ENCODE assay signal across 16 mouse cellular contexts in the genomic region with DNA sequence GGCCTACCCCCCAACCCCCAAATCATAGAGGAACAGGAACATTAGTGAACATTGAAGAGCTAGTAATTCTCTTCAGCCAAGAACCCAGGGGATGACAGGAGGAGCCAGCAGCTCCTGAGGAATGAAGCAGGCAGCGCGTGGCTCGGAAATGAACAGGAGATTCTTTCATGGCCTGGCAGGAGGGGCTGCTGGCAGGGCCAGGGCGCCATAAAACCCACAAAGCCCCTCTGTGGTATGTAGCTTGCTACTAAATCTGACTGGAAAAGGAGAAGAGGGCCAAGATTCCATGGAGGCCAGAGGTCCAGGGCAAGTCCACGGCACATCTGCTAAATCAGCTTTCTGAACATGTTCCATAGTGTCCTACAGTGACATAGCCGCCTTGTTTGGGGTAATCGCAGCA. TPM values are rescaled to one million over a fixed set of nuclear protein-coding genes. Genes with fewer than 3 reads are reported as not detected.
DNase-seq lines count a peak whose midpoint lies in the region; ATAC-seq and TF ChIP-seq lines count a peak whose summit lies in the region.
"Had no signal": no experiment of that assay in that cellular context is flagged by ENCODE, and none has a peak within 500 bp of the region (broad histone marks: within the 10 kb centered on the region; RNA-seq: fewer than 3 reads in every experiment).

No protein-coding gene starts in this region.

- H3K27ac ChIP-seq in hindbrain, embryonic 16.5 days (ENCODE audit: low read depth, low read length), result no peak overlapping the region
- no peak overlapping the region for H3K27ac ChIP-seq in hindbrain, embryonic 10.5 days
- no peak overlapping the region for H3K27ac ChIP-seq in limb, embryonic 11.5 days (replicated peaks; ENCODE audit: low read depth, low read length)
- H3K27ac ChIP-seq in limb, embryonic 10.5 days, result no peak overlapping the region
- peak overlapping the region; percentile 50; the same call in 1 of the 2 replicates for H3K27ac ChIP-seq in embryonic facial prominence, embryonic 14.5 days (replicated peaks; ENCODE audit: low read depth, low read length)
- peak overlapping the region; percentile 79 for H3K27ac ChIP-seq in limb, embryonic 14.5 days (replicated peaks; ENCODE audit: low read depth, low read length)

- ATAC-seq in hindbrain, embryonic 16.5 days, result peak; percentile 60
- no peak for ATAC-seq in limb, embryonic 11.5 days (ENCODE audit: insufficient number of reproducible peaks, low FRiP score, low TSS enrichment, low read depth)
- 0 out of 2 replicates have a peak, but pooled peaks have one; percentile 20 for ATAC-seq in embryonic facial prominence, embryonic 14.5 days (ENCODE audit: low read depth)
- ATAC-seq in limb, embryonic 14.5 days (ENCODE audit: low FRiP score, low read depth), result 0 out of 2 replicates have a peak, but pooled peaks have one; percentile 16
- ATAC-seq: activated CD4-positive, CD25-positive, alpha-beta regulatory T cell, adult 4 months; intestine, postnatal 0 days had no signal

- no peaks in the 10 kb centered on the region for H3K4me1 ChIP-seq in hindbrain, embryonic 16.5 days (ENCODE audit: control insufficient read depth, insufficient read depth, low read depth, low read length)
- H3K4me1 ChIP-seq in hindbrain, embryonic 10.5 days (replicated peaks), result no peaks in the 10 kb centered on the region
- no peaks in the 10 kb centered on the region for H3K4me1 ChIP-seq in limb, embryonic 11.5 days (ENCODE audit: control insufficient read depth, insufficient read depth, low read length)
- 0 out of 2 replicates have a peak, but pooled peaks cover 3% of the 10 kb centered on the region for H3K4me1 ChIP-seq in limb, embryonic 10.5 days
- no peaks in the 10 kb centered on the region for H3K4me1 ChIP-seq in embryonic facial prominence, embryonic 14.5 days (ENCODE audit: control insufficient read depth, insufficient read depth, low read length)
- 0 out of 2 replicates have a peak, but pooled peaks cover 3% of the 10 kb centered on the region for H3K4me1 ChIP-seq in limb, embryonic 14.5 days (ENCODE audit: control insufficient read depth, insufficient read depth, low read length)

- H3K4me2 ChIP-seq in hindbrain, embryonic 16.5 days (ENCODE audit: low read length), result no peak overlapping the region
- H3K4me2 ChIP-seq in limb, embryonic 11.5 days (ENCODE audit: low read depth, severe bottlenecking), result no peak overlapping the region
- H3K4me2 ChIP-seq in embryonic facial prominence, embryonic 14.5 days (ENCODE audit: low read depth, low read length), result no peak overlapping the region
- no peak overlapping the region for H3K4me2 ChIP-seq in limb, embryonic 14.5 days (replicated peaks; ENCODE audit: low read depth, low read length, severe bottlenecking)
- H3K4me2 ChIP-seq: lung, embryonic 14.5 days had no signal

- TF ChIP-seq POLR2A in limb, embryonic 14.5 days (IDR thresholded peaks at IDR 0.05; ENCODE audit: borderline replicate concordance, extremely low read depth, insufficient read depth, insufficient read length), result no peak

- no peaks in the 10 kb centered on the region for H3K9me3 ChIP-seq in hindbrain, embryonic 16.5 days (ENCODE audit: control insufficient read depth, low read length)
- no peaks in the 10 kb centered on the region for H3K9me3 ChIP-seq in hindbrain, embryonic 10.5 days
- H3K9me3 ChIP-seq in limb, embryonic 11.5 days (ENCODE audit: control insufficient read depth, low read length), result no peaks in the 10 kb centered on the region
- H3K9me3 ChIP-seq in limb, embryonic 10.5 days (replicated peaks), result no peaks in the 10 kb centered on the region
- no peaks in the 10 kb centered on the region for H3K9me3 ChIP-seq in embryonic facial prominence, embryonic 14.5 days (ENCODE audit: control insufficient read depth, low read length)
- no peaks in the 10 kb centered on the region for H3K9me3 ChIP-seq in limb, embryonic 14.5 days (ENCODE audit: control insufficient read depth, low read length)
- H3K9me3 ChIP-seq: G1E had no signal

- DNase-seq in hindbrain, embryonic 10.5 days (ENCODE audit: low spot score), result no peak
- DNase-seq in limb, embryonic 11.5 days (ENCODE audit: low spot score), result no peak
- no peak for DNase-seq in limb, embryonic 10.5 days (ENCODE audit: low spot score)
- peak; percentile 52 for DNase-seq in embryonic facial prominence, embryonic 14.5 days (ENCODE audit: low spot score)
- peak; percentile 29 for DNase-seq in limb, embryonic 14.5 days (ENCODE audit: low spot score)
- no peak for DNase-seq in liver
- DNase-seq in B cell, adult 2 months, result no peak
- DNase-seq: cerebellum, adult 8-10 months; embryo, embryonic 11 days; heart, postnatal 14 days; layer of hippocampus, adult 9-11 months; lung, embryonic 14.5 days had no signal

- 74% methylated on average over 7 of the region's 7 CpGs for WGBS in hindbrain, embryonic 16.5 days
- WGBS in hindbrain, embryonic 10.5 days, result 85% methylated on average over 7 of the region's 7 CpGs
- 69% methylated on average over 7 of the region's 7 CpGs for WGBS in limb, embryonic 11.5 days
- 81% methylated on average over 7 of the region's 7 CpGs for WGBS in limb, embryonic 10.5 days
- WGBS in embryonic facial prominence, embryonic 14.5 days, result 71% methylated on average over 7 of the region's 7 CpGs
- 58% methylated on average over 7 of the region's 7 CpGs for WGBS in limb, embryonic 14.5 days

- H3K27me3 ChIP-seq in hindbrain, embryonic 16.5 days (replicated peaks; ENCODE audit: control insufficient read depth, insufficient read depth, low read length), result no peaks in the 10 kb centered on the region
- H3K27me3 ChIP-seq in hindbrain, embryonic 10.5 days (ENCODE audit: insufficient read depth, poor library complexity, severe bottlenecking), result no peaks in the 10 kb centered on the region
- no peaks in the 10 kb centered on the region for H3K27me3 ChIP-seq in limb, embryonic 11.5 days (ENCODE audit: control insufficient read depth, insufficient read depth, low read length)
- H3K27me3 ChIP-seq in limb, embryonic 10.5 days (ENCODE audit: low read depth, poor library complexity, severe bottlenecking), result no peaks in the 10 kb centered on the region
- no peaks in the 10 kb centered on the region for H3K27me3 ChIP-seq in embryonic facial prominence, embryonic 14.5 days (replicated peaks; ENCODE audit: control insufficient read depth, insufficient read depth, low read length)
- H3K27me3 ChIP-seq in limb, embryonic 14.5 days (ENCODE audit: control insufficient read depth, insufficient read depth, low read length), result no peaks in the 10 kb centered on the region

- peaks cover 25% of the 10 kb centered on the region for H3K36me3 ChIP-seq in hindbrain, embryonic 16.5 days (ENCODE audit: control insufficient read depth, insufficient read depth, low read length)
- peaks cover 52% of the 10 kb centered on the region for H3K36me3 ChIP-seq in hindbrain, embryonic 10.5 days
- H3K36me3 ChIP-seq in limb, embryonic 11.5 days (ENCODE audit: control insufficient read depth, insufficient read depth, low read length), result peaks cover 14% of the 10 kb centered on the region; the same call in 1 of the 2 replicates
- peaks cover 51% of the 10 kb centered on the region for H3K36me3 ChIP-seq in limb, embryonic 10.5 days
- peaks cover 51% of the 10 kb centered on the region for H3K36me3 ChIP-seq in embryonic facial prominence, embryonic 14.5 days (ENCODE audit: control insufficient read depth, insufficient read depth, low read length)
- peaks cover 47% of the 10 kb centered on the region for H3K36me3 ChIP-seq in limb, embryonic 14.5 days (ENCODE audit: control insufficient read depth, insufficient read depth, low read length)

- no peak overlapping the region for H3K9ac ChIP-seq in hindbrain, embryonic 16.5 days (ENCODE audit: low read depth, low read length)
- H3K9ac ChIP-seq in limb, embryonic 11.5 days (ENCODE audit: low read length), result 0 out of 2 replicates have a peak overlapping the region, but pooled peaks have one; percentile 22
- H3K9ac ChIP-seq in embryonic facial prominence, embryonic 14.5 days (ENCODE audit: low read depth, low read length), result no peak overlapping the region
- H3K9ac ChIP-seq in limb, embryonic 14.5 days (ENCODE audit: low read depth, low read length, severe bottlenecking), result no peak overlapping the region
- H3K9ac ChIP-seq: lung, embryonic 14.5 days had no signal

- no peak overlapping the region for H3K4me3 ChIP-seq in hindbrain, embryonic 16.5 days (ENCODE audit: low read length)
- H3K4me3 ChIP-seq in hindbrain, embryonic 10.5 days, result no peak overlapping the region
- H3K4me3 ChIP-seq in limb, embryonic 11.5 days (ENCODE audit: low read depth, low read length), result no peak overlapping the region
- no peak overlapping the region for H3K4me3 ChIP-seq in limb, embryonic 10.5 days
- no peak overlapping the region for H3K4me3 ChIP-seq in embryonic facial prominence, embryonic 14.5 days (ENCODE audit: low read depth, low read length)
- no peak overlapping the region for H3K4me3 ChIP-seq in limb, embryonic 14.5 days (replicated peaks; ENCODE audit: low read length)

RNA-seq across cellular contexts. Expression of a gene that starts 14.9 kb away (rescaled TPM):
- 50.1 and 60.2 TPM in 2 replicates for polyA plus RNA-seq in hindbrain, embryonic 16.5 days (2015; fragmentation: Nextera tagmentation; extraction: Ambion mirVana)
- polyA plus RNA-seq in hindbrain, embryonic 10.5 days (2016; fragmentation: Nextera tagmentation; extraction: Ambion mirVana), result 85.8 and 89.3 TPM in 2 replicates
- 77.1 and 83.9 TPM in 2 replicates for polyA plus RNA-seq in limb, embryonic 11.5 days (2014; fragmentation: Nextera tagmentation; extraction: Ambion mirVana)
- 95.6 and 106 TPM in 2 replicates for polyA plus RNA-seq in limb, embryonic 10.5 days (2016; fragmentation: Nextera tagmentation; extraction: Ambion mirVana)
- polyA plus RNA-seq in embryonic facial prominence, embryonic 14.5 days (2014; fragmentation: Nextera tagmentation; extraction: Ambion mirVana), result 62.4 and 62.7 TPM in 2 replicates
- 71.3 and 99.1 TPM in 2 replicates for polyA plus RNA-seq in limb, embryonic 14.5 days (2012; rRNA removed)
- polyA plus RNA-seq in limb, embryonic 14.5 days (2014; fragmentation: Nextera tagmentation; extraction: Ambion mirVana), result 57.5 and 61.2 TPM in 2 replicates

RNA-seq across cellular contexts. Expression of a gene that starts 24.9 kb away (rescaled TPM):
- 75.5 and 81.4 TPM in 2 replicates for polyA plus RNA-seq in hindbrain, embryonic 16.5 days (2015; fragmentation: Nextera tagmentation; extraction: Ambion mirVana)
- 57.8 and 64.0 TPM in 2 replicates for polyA plus RNA-seq in hindbrain, embryonic 10.5 days (2016; fragmentation: Nextera tagmentation; extraction: Ambion mirVana)
- 46.4 and 47.2 TPM in 2 replicates for polyA plus RNA-seq in limb, embryonic 11.5 days (2014; fragmentation: Nextera tagmentation; extraction: Ambion mirVana)
- 55.0 and 59.5 TPM in 2 replicates for polyA plus RNA-seq in limb, embryonic 10.5 days (2016; fragmentation: Nextera tagmentation; extraction: Ambion mirVana)
- polyA plus RNA-seq in embryonic facial prominence, embryonic 14.5 days (2014; fragmentation: Nextera tagmentation; extraction: Ambion mirVana), result 50.8 and 51.7 TPM in 2 replicates
- polyA plus RNA-seq in limb, embryonic 14.5 days (2012; rRNA removed), result 35.4 and 41.0 TPM in 2 replicates
- 42.4 and 43.4 TPM in 2 replicates for polyA plus RNA-seq in limb, embryonic 14.5 days (2014; fragmentation: Nextera tagmentation; extraction: Ambion mirVana)

RNA-seq across cellular contexts. Expression of a gene that starts 59.0 kb away (rescaled TPM):
- 64.3 and 69.4 TPM in 2 replicates for polyA plus RNA-seq in hindbrain, embryonic 16.5 days (2015; fragmentation: Nextera tagmentation; extraction: Ambion mirVana)
- polyA plus RNA-seq in hindbrain, embryonic 10.5 days (2016; fragmentation: Nextera tagmentation; extraction: Ambion mirVana), result 73.4 and 73.8 TPM in 2 replicates
- 56.7 and 62.2 TPM in 2 replicates for polyA plus RNA-seq in limb, embryonic 11.5 days (2014; fragmentation: Nextera tagmentation; extraction: Ambion mirVana)
- 58.6 and 59.4 TPM in 2 replicates for polyA plus RNA-seq in limb, embryonic 10.5 days (2016; fragmentation: Nextera tagmentation; extraction: Ambion mirVana)
- 44.8 and 46.6 TPM in 2 replicates for polyA plus RNA-seq in embryonic facial prominence, embryonic 14.5 days (2014; fragmentation: Nextera tagmentation; extraction: Ambion mirVana)
- polyA plus RNA-seq in limb, embryonic 14.5 days (2012; rRNA removed), result 34.9 and 48.3 TPM in 2 replicates
- polyA plus RNA-seq in limb, embryonic 14.5 days (2014; fragmentation: Nextera tagmentation; extraction: Ambion mirVana), result 48.9 and 51.4 TPM in 2 replicates

Comparison
In these comparisons a context has a peak if more than half of its experiments do, and no peak if none do; other contexts are left out.
1. H3K27ac ChIP-seq: peak in embryonic facial prominence, embryonic 14.5 days (single experiment) and limb, embryonic 14.5 days (single experiment); none in hindbrain, embryonic 16.5 days (single experiment), hindbrain, embryonic 10.5 days (single experiment), limb, embryonic 11.5 days (single experiment) and limb, embryonic 10.5 days (single experiment).
2. DNase-seq: peak in embryonic facial prominence, embryonic 14.5 days (single experiment) and limb, embryonic 14.5 days (single experiment); none in hindbrain, embryonic 10.5 days (single experiment), limb, embryonic 11.5 days (single experiment), limb, embryonic 10.5 days (single experiment), liver (single experiment) and B cell, adult 2 months (0 of 2).